In genomic region chr10:119610279-119610895, GRCm38 (mm10) we compare ENCODE assay signal across 9 mouse cellular contexts.
DNase-seq lines count a peak whose midpoint lies in the region; ATAC-seq lines count a peak whose summit lies in the region.
"Had no signal": no experiment of that assay in that cellular context is flagged by ENCODE, and none has a peak within 500 bp of the region (broad histone marks: within the 10 kb centered on the region; RNA-seq: fewer than 3 reads in every experiment).

No protein-coding gene starts in this region.

- intact Hi-C loops in gastrocnemius, postnatal 14 days (cut with DNase I; ENCODE audit: low total_unique reads), result no loop called here
- intact Hi-C loops in heart, postnatal 14 days (cut with DNase I), result no loop called here

- 75% methylated on average over 9 of the region's 9 CpGs for WGBS in midbrain, embryonic 15.5 days

- H3K4me2 ChIP-seq in midbrain, embryonic 15.5 days, result no peak overlapping the region
- H3K4me2 ChIP-seq: limb, embryonic 12.5 days had no signal

- no peaks in the 10 kb centered on the region for H3K27me3 ChIP-seq in midbrain, embryonic 15.5 days (replicated peaks)
- H3K27me3 ChIP-seq: limb, embryonic 12.5 days had no signal

- H3K9me3 ChIP-seq in midbrain, embryonic 15.5 days, result no peaks in the 10 kb centered on the region
- H3K9me3 ChIP-seq: limb, embryonic 12.5 days had no signal

- H3K4me3 ChIP-seq in midbrain, embryonic 15.5 days, result no peak overlapping the region
- H3K4me3 ChIP-seq: limb, embryonic 12.5 days had no signal

- H3K36me3 ChIP-seq in midbrain, embryonic 15.5 days (replicated peaks), result no peaks in the 10 kb centered on the region
- H3K36me3 ChIP-seq: limb, embryonic 12.5 days had no signal

- no peak overlapping the region for H3K27ac ChIP-seq in midbrain, embryonic 15.5 days
- H3K27ac ChIP-seq: limb, embryonic 12.5 days had no signal

- DNase-seq in gastrocnemius, postnatal 14 days, result peak; percentile 25
- no peak for DNase-seq in gastrocnemius, adult 18-20 months (ENCODE audit: low spot score)
- DNase-seq in 3134 (ENCODE audit: extremely low read depth, insufficient read length, low spot score) (peak; percentile 31), adipocyte (ENCODE audit: low spot score) (no peak)
- DNase-seq in adrenal gland, adult 8-10 months, result peak; percentile 8
- DNase-seq in heart, postnatal 14 days, result peak; percentile 18 to 60
- DNase-seq in lung, postnatal 36 days, result peak; percentile 25

- no peak overlapping the region for H3K9ac ChIP-seq in midbrain, embryonic 15.5 days
- H3K9ac ChIP-seq: limb, embryonic 12.5 days had no signal

- no peak for ATAC-seq in midbrain, embryonic 15.5 days (replicated peaks)

- H3K4me1 ChIP-seq in midbrain, embryonic 15.5 days, result peaks cover 7% of the 10 kb centered on the region

Comparison
In these comparisons a context has a peak if more than half of its experiments do, and no peak if none do; other contexts are left out.
1. DNase-seq: peak in gastrocnemius, postnatal 14 days (single experiment), 3134 (single experiment), adrenal gland, adult 8-10 months (single experiment), heart, postnatal 14 days (2 of 2) and lung, postnatal 36 days (single experiment); none in gastrocnemius, adult 18-20 months (single experiment) and adipocyte (single experiment).